Mouse (Mus musculus): ENCODE data around the gene Scgb1c1. TPM values are rescaled to one million over a fixed set of nuclear protein-coding genes. Genes with fewer than 3 reads are reported as not detected.

Gene Scgb1c1
- polyA plus RNA-seq, 2 experiments, result not detected

- no peak for TF ChIP-seq POLR2A (IDR thresholded peaks at IDR 0.05; ENCODE audit: borderline replicate concordance, extremely low read depth, insufficient read depth, insufficient read length)
- ATAC-seq (ENCODE audit: low FRiP score, low read depth) (no peak), DNase-seq (ENCODE audit: low spot score) (no peak)
- no peak overlapping the region for H3K27ac ChIP-seq (replicated peaks; ENCODE audit: low read depth, low read length)
- no peak overlapping the region for H3K9ac ChIP-seq (ENCODE audit: low read depth, low read length, severe bottlenecking)
- no peak overlapping the region for H3K4me3 ChIP-seq (replicated peaks; ENCODE audit: low read length)
- no peaks in the 10 kb centered on the region for H3K9me3 ChIP-seq (ENCODE audit: control insufficient read depth, low read length)
- no peaks in the 10 kb centered on the region for H3K4me1 ChIP-seq (ENCODE audit: control insufficient read depth, insufficient read depth, low read length)
- WGBS, result 91% methylated on average over 7 of the region's 7 CpGs
- no peaks in the 10 kb centered on the region for H3K27me3 ChIP-seq (ENCODE audit: control insufficient read depth, insufficient read depth, low read length)
- peaks cover 71% of the 10 kb centered on the region for H3K36me3 ChIP-seq (ENCODE audit: control insufficient read depth, insufficient read depth, low read length)
- H3K4me2 ChIP-seq (replicated peaks; ENCODE audit: low read depth, low read length, severe bottlenecking), result no peak overlapping the region
Observed at GRCm38 (mm10) chr7:140894031-140894430, 48.7 kb downstream of the Scgb1c1 start.

GRCm38 (mm10) chr7:140894611-140895010 lies 49.3 kb downstream of the Scgb1c1 start:
- no peak overlapping the region for H3K27ac ChIP-seq (replicated peaks; ENCODE audit: low read depth, low read length)
- no peak overlapping the region for H3K4me2 ChIP-seq (replicated peaks; ENCODE audit: low read depth, low read length, severe bottlenecking)
- peaks cover 71% of the 10 kb centered on the region for H3K36me3 ChIP-seq (ENCODE audit: control insufficient read depth, insufficient read depth, low read length)
- 95% methylated on average over 3 of the region's 3 CpGs for WGBS
- H3K4me1 ChIP-seq (ENCODE audit: control insufficient read depth, insufficient read depth, low read length), result no peaks in the 10 kb centered on the region
- no peaks in the 10 kb centered on the region for H3K27me3 ChIP-seq (ENCODE audit: control insufficient read depth, insufficient read depth, low read length)
- ATAC-seq (ENCODE audit: low FRiP score, low read depth), result no peak
- no peak for TF ChIP-seq POLR2A (IDR thresholded peaks at IDR 0.05; ENCODE audit: borderline replicate concordance, extremely low read depth, insufficient read depth, insufficient read length)
- H3K4me3 ChIP-seq (replicated peaks; ENCODE audit: low read length), result no peak overlapping the region
- no peaks in the 10 kb centered on the region for H3K9me3 ChIP-seq (ENCODE audit: control insufficient read depth, low read length)
- DNase-seq (ENCODE audit: low spot score), result no peak
- no peak overlapping the region for H3K9ac ChIP-seq (ENCODE audit: low read depth, low read length, severe bottlenecking)

Other genes with a start within 250 kb of the Scgb1c1 start
- not detected in 2 replicates for gene Olfr46, start 244.3 kb upstream of the Scgb1c1 start, polyA plus RNA-seq (2012; rRNA removed)
- not detected in 2 replicates for gene Olfr46, start 244.3 kb upstream of the Scgb1c1 start, polyA plus RNA-seq (2014; fragmentation: Nextera tagmentation; extraction: Ambion mirVana)
- gene Olfr61, start 216.6 kb upstream of the Scgb1c1 start, polyA plus RNA-seq (2012; rRNA removed), result not detected in 2 replicates
- not detected in 2 replicates for gene Olfr61, start 216.6 kb upstream of the Scgb1c1 start, polyA plus RNA-seq (2014; fragmentation: Nextera tagmentation; extraction: Ambion mirVana)
- gene Olfr53, start 199.1 kb upstream of the Scgb1c1 start, polyA plus RNA-seq (2012; rRNA removed), result not detected in 2 replicates
- gene Olfr53, start 199.1 kb upstream of the Scgb1c1 start, polyA plus RNA-seq (2014; fragmentation: Nextera tagmentation; extraction: Ambion mirVana), result not detected in 2 replicates
- gene Olfr539, start 185.6 kb upstream of the Scgb1c1 start, polyA plus RNA-seq (2012; rRNA removed), result 0.19 and 0.20 TPM in 2 replicates
- 0.03 TPM in 1 of 2 replicates, not detected in the other for gene Olfr539, start 185.6 kb upstream of the Scgb1c1 start, polyA plus RNA-seq (2014; fragmentation: Nextera tagmentation; extraction: Ambion mirVana)
- 0.04 and 0.06 TPM in 2 replicates for gene Olfr45, start 163.6 kb upstream of the Scgb1c1 start, polyA plus RNA-seq (2012; rRNA removed)
- gene Olfr45, start 163.6 kb upstream of the Scgb1c1 start, polyA plus RNA-seq (2014; fragmentation: Nextera tagmentation; extraction: Ambion mirVana), result not detected in 2 replicates
- gene Olfr541, start 148.3 kb upstream of the Scgb1c1 start, polyA plus RNA-seq (2012; rRNA removed), result not detected in 2 replicates
- not detected in 2 replicates for gene Olfr541, start 148.3 kb upstream of the Scgb1c1 start, polyA plus RNA-seq (2014; fragmentation: Nextera tagmentation; extraction: Ambion mirVana)
- gene Cyp2e1, start 81.8 kb upstream of the Scgb1c1 start, polyA plus RNA-seq (2012; rRNA removed), result 0.05 and 0.12 TPM in 2 replicates
- gene Cyp2e1, start 81.8 kb upstream of the Scgb1c1 start, polyA plus RNA-seq (2014; fragmentation: Nextera tagmentation; extraction: Ambion mirVana), result not detected in 2 replicates
- gene Syce1, start 57.7 kb upstream of the Scgb1c1 start, polyA plus RNA-seq (2012; rRNA removed), result 0.39 and 0.55 TPM in 2 replicates
- gene Syce1, start 57.7 kb upstream of the Scgb1c1 start, polyA plus RNA-seq (2014; fragmentation: Nextera tagmentation; extraction: Ambion mirVana), result 0.54 and 0.66 TPM in 2 replicates
- 0.83 and 0.93 TPM in 2 replicates for gene Zfp941, start 23.4 kb upstream of the Scgb1c1 start, polyA plus RNA-seq (2012; rRNA removed)
- 1.3 and 1.5 TPM in 2 replicates for gene Zfp941, start 23.4 kb upstream of the Scgb1c1 start, polyA plus RNA-seq (2014; fragmentation: Nextera tagmentation; extraction: Ambion mirVana)
- 1.2 and 2.5 TPM in 2 replicates for gene Urah, start 10.5 kb upstream of the Scgb1c1 start, polyA plus RNA-seq (2012; rRNA removed)
- gene Urah, start 10.5 kb upstream of the Scgb1c1 start, polyA plus RNA-seq (2014; fragmentation: Nextera tagmentation; extraction: Ambion mirVana), result 6.2 and 9.0 TPM in 2 replicates
- 0.04 TPM in 2 replicates for gene Odf3, start 2.3 kb downstream of the Scgb1c1 start, polyA plus RNA-seq (2012; rRNA removed)
- not detected in 2 replicates for gene Odf3, start 2.3 kb downstream of the Scgb1c1 start, polyA plus RNA-seq (2014; fragmentation: Nextera tagmentation; extraction: Ambion mirVana)
- 0.12 TPM in 1 of 2 replicates, not detected in the other for gene Gm45785, start 10.8 kb downstream of the Scgb1c1 start, polyA plus RNA-seq (2012; rRNA removed)
- not detected in 2 replicates for gene Gm45785, start 10.8 kb downstream of the Scgb1c1 start, polyA plus RNA-seq (2014; fragmentation: Nextera tagmentation; extraction: Ambion mirVana)
- gene Ric8a, start 11.4 kb downstream of the Scgb1c1 start, polyA plus RNA-seq (2012; rRNA removed), result 70.3 and 82.0 TPM in 2 replicates
- 74.0 and 78.9 TPM in 2 replicates for gene Ric8a, start 11.4 kb downstream of the Scgb1c1 start, polyA plus RNA-seq (2014; fragmentation: Nextera tagmentation; extraction: Ambion mirVana)
- gene Bet1l, start 12.0 kb downstream of the Scgb1c1 start, polyA plus RNA-seq (2012; rRNA removed), result 45.0 and 48.2 TPM in 2 replicates
- gene Bet1l, start 12.0 kb downstream of the Scgb1c1 start, polyA plus RNA-seq (2014; fragmentation: Nextera tagmentation; extraction: Ambion mirVana), result 75.1 and 92.8 TPM in 2 replicates
- 98.9 and 113 TPM in 2 replicates for gene Psmd13, start 36.4 kb downstream of the Scgb1c1 start, polyA plus RNA-seq (2012; rRNA removed)
- gene Psmd13, start 36.4 kb downstream of the Scgb1c1 start, polyA plus RNA-seq (2014; fragmentation: Nextera tagmentation; extraction: Ambion mirVana), result 133 TPM in 2 replicates
- 28.3 and 33.1 TPM in 2 replicates for gene Sirt3, start 36.8 kb downstream of the Scgb1c1 start, polyA plus RNA-seq (2012; rRNA removed)
- 20.1 and 22.3 TPM in 2 replicates for gene Sirt3, start 36.8 kb downstream of the Scgb1c1 start, polyA plus RNA-seq (2014; fragmentation: Nextera tagmentation; extraction: Ambion mirVana)
- gene Cox8b, start 54.9 kb downstream of the Scgb1c1 start, polyA plus RNA-seq (2012; rRNA removed), result 14.2 and 14.5 TPM in 2 replicates
- 17.2 and 32.5 TPM in 2 replicates for gene Cox8b, start 54.9 kb downstream of the Scgb1c1 start, polyA plus RNA-seq (2014; fragmentation: Nextera tagmentation; extraction: Ambion mirVana)
- 0.05 TPM in 2 replicates for gene Nlrp6, start 75.4 kb downstream of the Scgb1c1 start, polyA plus RNA-seq (2012; rRNA removed)
- 0.08 TPM in 1 of 2 replicates, not detected in the other for gene Nlrp6, start 75.4 kb downstream of the Scgb1c1 start, polyA plus RNA-seq (2014; fragmentation: Nextera tagmentation; extraction: Ambion mirVana)
- 52.8 and 68.8 TPM in 2 replicates for gene Pgghg, start 95.8 kb downstream of the Scgb1c1 start, polyA plus RNA-seq (2012; rRNA removed)
- gene Pgghg, start 95.8 kb downstream of the Scgb1c1 start, polyA plus RNA-seq (2014; fragmentation: Nextera tagmentation; extraction: Ambion mirVana), result 26.7 and 31.3 TPM in 2 replicates
- 30.9 and 34.4 TPM in 2 replicates for gene Ifitm5, start 104.7 kb downstream of the Scgb1c1 start, polyA plus RNA-seq (2012; rRNA removed)
- 32.3 and 44.3 TPM in 2 replicates for gene Ifitm5, start 104.7 kb downstream of the Scgb1c1 start, polyA plus RNA-seq (2014; fragmentation: Nextera tagmentation; extraction: Ambion mirVana)
- not detected in 2 replicates for gene Gm45717, start 110.4 kb downstream of the Scgb1c1 start, polyA plus RNA-seq (2012; rRNA removed)
- not detected in 2 replicates for gene Gm45717, start 110.4 kb downstream of the Scgb1c1 start, polyA plus RNA-seq (2014; fragmentation: Nextera tagmentation; extraction: Ambion mirVana)
- gene Ifitm2, start 110.4 kb downstream of the Scgb1c1 start, polyA plus RNA-seq (2012; rRNA removed), result 1,234 and 1,466 TPM in 2 replicates
- 1,822 and 1,827 TPM in 2 replicates for gene Ifitm2, start 110.4 kb downstream of the Scgb1c1 start, polyA plus RNA-seq (2014; fragmentation: Nextera tagmentation; extraction: Ambion mirVana)
- gene Ifitm1, start 121.7 kb downstream of the Scgb1c1 start, polyA plus RNA-seq (2012; rRNA removed), result 68.1 and 115 TPM in 2 replicates
- gene Ifitm1, start 121.7 kb downstream of the Scgb1c1 start, polyA plus RNA-seq (2014; fragmentation: Nextera tagmentation; extraction: Ambion mirVana), result 55.4 and 66.7 TPM in 2 replicates
- 85.6 and 91.3 TPM in 2 replicates for gene Ifitm3, start 165.2 kb downstream of the Scgb1c1 start, polyA plus RNA-seq (2012; rRNA removed)
- gene Ifitm3, start 165.2 kb downstream of the Scgb1c1 start, polyA plus RNA-seq (2014; fragmentation: Nextera tagmentation; extraction: Ambion mirVana), result 184 and 201 TPM in 2 replicates
- 1.3 and 1.8 TPM in 2 replicates for gene Ifitm6, start 172.4 kb downstream of the Scgb1c1 start, polyA plus RNA-seq (2012; rRNA removed)
- gene Ifitm6, start 172.4 kb downstream of the Scgb1c1 start, polyA plus RNA-seq (2014; fragmentation: Nextera tagmentation; extraction: Ambion mirVana), result 1.2 and 1.7 TPM in 2 replicates
- gene Gm17387, start 183.6 kb downstream of the Scgb1c1 start, polyA plus RNA-seq (2012; rRNA removed), result not detected in 2 replicates
- gene Gm17387, start 183.6 kb downstream of the Scgb1c1 start, polyA plus RNA-seq (2014; fragmentation: Nextera tagmentation; extraction: Ambion mirVana), result not detected in 2 replicates
- 46.5 and 53.7 TPM in 2 replicates for gene B4galnt4, start 215.6 kb downstream of the Scgb1c1 start, polyA plus RNA-seq (2012; rRNA removed)
- 12.3 and 17.1 TPM in 2 replicates for gene B4galnt4, start 215.6 kb downstream of the Scgb1c1 start, polyA plus RNA-seq (2014; fragmentation: Nextera tagmentation; extraction: Ambion mirVana)
- gene Pkp3, start 232.7 kb downstream of the Scgb1c1 start, polyA plus RNA-seq (2012; rRNA removed), result 37.6 and 38.8 TPM in 2 replicates
- 62.4 and 65.9 TPM in 2 replicates for gene Pkp3, start 232.7 kb downstream of the Scgb1c1 start, polyA plus RNA-seq (2014; fragmentation: Nextera tagmentation; extraction: Ambion mirVana)